Mouse (Mus musculus): Measurements from ENCODE around the gene Pde4d. TPM values are rescaled to one million over a fixed set of nuclear protein-coding genes. Genes with fewer than 3 reads are reported as not detected.

Gene Pde4d
- polyA plus RNA-seq, 1 experiment from 2014 or later: 12.9 TPM

DNA sequence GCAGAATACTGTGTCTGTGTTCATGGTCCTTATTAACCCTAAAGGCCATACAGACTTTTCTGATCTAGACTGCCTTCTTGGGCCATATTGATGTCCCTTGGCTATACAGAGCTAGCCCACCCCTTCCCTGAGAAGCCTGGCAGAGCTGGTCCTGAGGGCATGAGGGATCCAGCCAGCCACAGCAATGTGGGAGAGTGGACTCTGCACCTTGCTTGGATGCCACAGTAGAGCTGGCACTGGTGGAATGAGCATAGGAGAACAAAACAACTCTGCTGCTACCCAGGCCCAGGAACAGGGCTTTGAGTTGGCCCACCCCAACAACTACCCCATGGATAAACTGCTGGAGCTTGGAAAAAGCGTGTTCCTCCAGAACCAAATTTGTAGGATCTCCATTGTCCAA lies 503.2 kb downstream of the Pde4d start:
- Histone ChIP-seq H3K36me3 (ENCODE audit: control insufficient read depth, insufficient read depth) (no peaks in the 10 kb centered on the region), H3K9me3 (replicated peaks; ENCODE audit: control insufficient read depth, low read length) (no peaks in the 10 kb centered on the region), H3K27me3 (ENCODE audit: control insufficient read depth, insufficient read depth, low read depth, low read length) (no peaks in the 10 kb centered on the region), H3K4me1 (ENCODE audit: control insufficient read depth, low read depth, low read length) (no peaks in the 10 kb centered on the region), H3K4me2 (ENCODE audit: low read depth, low read length) (no peak overlapping the region), H3K4me3 (ENCODE audit: low read depth, low read length) (no peak overlapping the region), H3K9ac (ENCODE audit: low read depth, low read length) (no peak overlapping the region), H3K27ac (ENCODE audit: low read length) (no peak overlapping the region)
- no peak for ATAC-seq (ENCODE audit: low read depth)
- WGBS (ENCODE audit: insufficient replicate concordance): 64% methylated on average over 1 of the region's 1 CpGs

DNA sequence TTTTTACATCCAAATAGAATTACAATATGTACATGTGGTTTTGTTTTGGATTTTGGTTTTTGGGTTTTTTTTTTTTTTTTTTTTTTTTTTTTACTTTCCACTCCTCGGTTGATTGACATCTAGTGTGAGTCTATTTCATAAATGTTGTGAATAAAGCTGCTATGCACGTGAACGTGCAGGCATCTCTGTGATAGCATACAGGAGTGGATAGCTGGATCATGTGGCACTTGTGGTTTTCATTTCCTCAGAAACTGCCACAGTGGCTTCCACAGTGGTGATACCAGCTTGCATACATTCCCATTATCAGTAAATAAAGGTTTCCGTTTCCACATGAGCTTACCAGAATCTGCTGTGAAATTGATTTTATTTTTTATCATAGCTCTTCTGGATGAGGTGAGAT lies 506.3 kb downstream of the Pde4d start:
- Histone ChIP-seq H3K36me3 (ENCODE audit: control insufficient read depth, insufficient read depth) (no peaks in the 10 kb centered on the region), H3K4me2 (ENCODE audit: low read depth, low read length) (no peak overlapping the region), H3K27me3 (ENCODE audit: control insufficient read depth, insufficient read depth, low read depth, low read length) (no peaks in the 10 kb centered on the region), H3K4me1 (ENCODE audit: control insufficient read depth, low read depth, low read length) (no peaks in the 10 kb centered on the region), H3K4me3 (ENCODE audit: low read depth, low read length) (no peak overlapping the region), H3K27ac (ENCODE audit: low read length) (no peak overlapping the region), H3K9me3 (replicated peaks; ENCODE audit: control insufficient read depth, low read length) (no peaks in the 10 kb centered on the region), H3K9ac (ENCODE audit: low read depth, low read length) (no peak overlapping the region)
- no peak for ATAC-seq (ENCODE audit: low read depth)
- WGBS (ENCODE audit: insufficient replicate concordance): 25% methylated on average over 4 of the region's 4 CpGs

DNA sequence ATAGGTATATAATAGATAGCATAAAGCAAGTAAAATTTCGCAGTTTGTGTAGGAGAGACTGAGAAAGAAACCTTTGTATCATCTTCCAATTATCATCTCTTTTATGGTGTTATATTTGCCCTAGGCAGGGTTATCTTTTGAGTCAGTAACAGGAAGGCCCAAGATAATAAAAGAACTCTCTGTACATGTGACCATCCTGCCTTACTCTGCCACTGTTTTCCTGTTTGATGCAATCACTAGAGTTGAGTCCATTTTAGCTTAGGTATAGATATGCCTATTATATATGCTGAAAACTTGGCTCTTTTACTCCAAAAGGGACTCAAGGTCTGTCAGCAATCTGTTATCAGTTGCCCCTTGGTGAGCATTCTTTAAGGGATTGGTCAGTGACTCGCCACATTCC lies 514.3 kb downstream of the Pde4d start:
- no peak for ATAC-seq (ENCODE audit: low read depth)
- Histone ChIP-seq H3K9ac (ENCODE audit: low read depth, low read length) (no peak overlapping the region), H3K4me2 (ENCODE audit: low read depth, low read length) (no peak overlapping the region), H3K4me3 (ENCODE audit: low read depth, low read length) (no peak overlapping the region), H3K9me3 (replicated peaks; ENCODE audit: control insufficient read depth, low read length) (no peaks in the 10 kb centered on the region), H3K36me3 (ENCODE audit: control insufficient read depth, insufficient read depth) (no peaks in the 10 kb centered on the region), H3K4me1 (ENCODE audit: control insufficient read depth, low read depth, low read length) (no peaks in the 10 kb centered on the region), H3K27me3 (ENCODE audit: control insufficient read depth, insufficient read depth, low read depth, low read length) (no peaks in the 10 kb centered on the region), H3K27ac (ENCODE audit: low read length) (no peak overlapping the region)
- WGBS (ENCODE audit: insufficient replicate concordance): 41% methylated on average over 2 of the region's 2 CpGs

- WGBS (ENCODE audit: insufficient replicate concordance): 69% methylated on average over 1 of the region's 1 CpGs
- Histone ChIP-seq H3K9me3 (replicated peaks; ENCODE audit: control insufficient read depth, low read length) (no peaks in the 10 kb centered on the region), H3K4me1 (ENCODE audit: control insufficient read depth, low read depth, low read length) (no peaks in the 10 kb centered on the region), H3K27me3 (ENCODE audit: control insufficient read depth, insufficient read depth, low read depth, low read length) (no peaks in the 10 kb centered on the region), H3K9ac (ENCODE audit: low read depth, low read length) (no peak overlapping the region), H3K4me2 (ENCODE audit: low read depth, low read length) (no peak overlapping the region), H3K36me3 (ENCODE audit: control insufficient read depth, insufficient read depth) (no peaks in the 10 kb centered on the region), H3K4me3 (ENCODE audit: low read depth, low read length) (no peak overlapping the region), H3K27ac (ENCODE audit: low read length) (no peak overlapping the region)
- no peak for ATAC-seq (ENCODE audit: low read depth)
These were observed 531.4 kb downstream of the Pde4d start for GRCm38 (mm10) chr13:108981144-108981543.

DNA sequence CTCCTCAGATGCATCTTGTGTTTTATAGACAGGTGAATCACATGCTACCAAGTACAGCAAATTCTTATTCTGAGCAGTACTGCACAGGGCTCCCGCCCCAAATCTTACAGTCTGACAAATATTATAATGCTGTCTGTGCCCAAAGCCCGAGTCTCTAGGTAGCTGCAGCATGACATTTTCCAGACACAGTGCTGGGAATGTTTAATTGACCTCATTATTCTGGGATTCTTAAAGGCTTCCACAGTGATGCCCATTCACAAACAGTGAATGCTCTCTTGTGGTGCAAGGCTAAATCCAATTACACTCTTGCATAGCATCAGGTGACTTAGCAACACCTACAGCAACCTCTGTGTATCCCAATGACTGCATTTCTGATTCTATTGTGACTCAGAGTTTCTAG lies 549.0 kb downstream of the Pde4d start:
- Histone ChIP-seq H3K4me2 (ENCODE audit: low read depth, low read length) (no peak overlapping the region), H3K27me3 (ENCODE audit: control insufficient read depth, insufficient read depth, low read depth, low read length) (no peaks in the 10 kb centered on the region), H3K9ac (ENCODE audit: low read depth, low read length) (no peak overlapping the region), H3K4me1 (ENCODE audit: control insufficient read depth, low read depth, low read length) (no peaks in the 10 kb centered on the region), H3K9me3 (replicated peaks; ENCODE audit: control insufficient read depth, low read length) (no peaks in the 10 kb centered on the region), H3K36me3 (ENCODE audit: control insufficient read depth, insufficient read depth) (no peaks in the 10 kb centered on the region), H3K27ac (ENCODE audit: low read length) (no peak overlapping the region), H3K4me3 (ENCODE audit: low read depth, low read length) (no peak overlapping the region)
- ATAC-seq (ENCODE audit: low read depth): no peak
- WGBS (ENCODE audit: insufficient replicate concordance): 57% methylated on average over 2 of the region's 2 CpGs

DNA sequence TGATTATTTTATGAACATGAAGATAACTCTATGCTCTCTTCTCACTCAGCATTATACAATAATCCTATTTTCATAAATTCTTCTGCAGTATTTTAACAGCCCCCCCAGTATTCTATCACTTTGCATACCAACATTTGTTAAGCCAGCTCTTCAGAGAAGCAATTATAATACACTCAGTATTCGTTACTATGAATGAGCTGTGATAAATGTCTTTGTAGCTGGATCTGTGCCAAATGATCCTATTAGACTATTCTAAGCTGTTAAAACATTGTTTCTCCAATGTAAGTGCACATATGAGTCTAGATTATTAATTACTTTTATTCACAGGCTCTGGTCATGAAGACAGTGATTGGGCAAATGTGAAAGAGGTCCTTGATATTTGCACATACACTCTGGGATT lies 575.0 kb downstream of the Pde4d start:
- Histone ChIP-seq H3K36me3 (ENCODE audit: control insufficient read depth, insufficient read depth) (no peaks in the 10 kb centered on the region), H3K9me3 (replicated peaks; ENCODE audit: control insufficient read depth, low read length) (no peaks in the 10 kb centered on the region), H3K27ac (ENCODE audit: low read length) (no peak overlapping the region), H3K9ac (ENCODE audit: low read depth, low read length) (no peak overlapping the region), H3K4me3 (ENCODE audit: low read depth, low read length) (no peak overlapping the region), H3K27me3 (ENCODE audit: control insufficient read depth, insufficient read depth, low read depth, low read length) (no peaks in the 10 kb centered on the region), H3K4me2 (ENCODE audit: low read depth, low read length) (no peak overlapping the region), H3K4me1 (ENCODE audit: control insufficient read depth, low read depth, low read length) (no peaks in the 10 kb centered on the region)
- no peak for ATAC-seq (ENCODE audit: low read depth)
- 59% methylated on average over 1 of the region's 1 CpGs for WGBS (ENCODE audit: insufficient replicate concordance)

DNA sequence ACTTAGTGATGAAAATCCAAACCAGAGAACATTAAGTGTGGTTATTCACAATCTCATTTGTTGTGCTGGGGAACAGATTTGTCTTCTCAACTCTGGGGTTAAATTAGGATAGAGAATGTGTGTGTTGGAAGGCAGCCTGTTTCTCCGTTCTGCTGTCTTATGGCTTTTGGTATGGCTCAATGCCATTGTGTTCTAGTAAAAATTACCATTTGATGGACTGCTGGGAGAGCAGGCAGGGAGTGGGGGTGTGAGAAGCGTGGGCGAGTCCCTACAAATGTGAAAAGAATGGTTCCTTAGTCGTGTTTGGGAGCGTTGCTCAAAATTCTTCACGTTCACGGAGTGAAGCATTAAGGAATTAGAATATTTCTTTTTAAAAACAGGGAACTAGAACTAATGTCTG lies 597.4 kb downstream of the Pde4d start:
- Histone ChIP-seq H3K36me3 (ENCODE audit: control insufficient read depth, insufficient read depth) (no peaks in the 10 kb centered on the region), H3K4me1 (ENCODE audit: control insufficient read depth, low read depth, low read length) (no peaks in the 10 kb centered on the region), H3K4me3 (ENCODE audit: low read depth, low read length) (no peak overlapping the region), H3K4me2 (ENCODE audit: low read depth, low read length) (no peak overlapping the region), H3K27me3 (ENCODE audit: control insufficient read depth, insufficient read depth, low read depth, low read length) (no peaks in the 10 kb centered on the region), H3K9ac (ENCODE audit: low read depth, low read length) (no peak overlapping the region), H3K27ac (ENCODE audit: low read length) (no peak overlapping the region), H3K9me3 (replicated peaks; ENCODE audit: control insufficient read depth, low read length) (no peaks in the 10 kb centered on the region)
- ATAC-seq (ENCODE audit: low read depth): no peak
- 63% methylated on average over 7 of the region's 7 CpGs for WGBS (ENCODE audit: insufficient replicate concordance)

GRCm38 (mm10) chr13:109052805-109053204 lies 603.1 kb downstream of the Pde4d start:
- WGBS (ENCODE audit: insufficient replicate concordance): 57% methylated on average over 2 of the region's 2 CpGs
- Histone ChIP-seq H3K4me3 (ENCODE audit: low read depth, low read length) (no peak overlapping the region), H3K9ac (ENCODE audit: low read depth, low read length) (no peak overlapping the region), H3K27ac (ENCODE audit: low read length) (no peak overlapping the region), H3K36me3 (ENCODE audit: control insufficient read depth, insufficient read depth) (no peaks in the 10 kb centered on the region), H3K4me1 (ENCODE audit: control insufficient read depth, low read depth, low read length) (no peaks in the 10 kb centered on the region), H3K4me2 (ENCODE audit: low read depth, low read length) (no peak overlapping the region), H3K9me3 (replicated peaks; ENCODE audit: control insufficient read depth, low read length) (no peaks in the 10 kb centered on the region), H3K27me3 (ENCODE audit: control insufficient read depth, insufficient read depth, low read depth, low read length) (no peaks in the 10 kb centered on the region)
- no peak for ATAC-seq (ENCODE audit: low read depth)

DNA sequence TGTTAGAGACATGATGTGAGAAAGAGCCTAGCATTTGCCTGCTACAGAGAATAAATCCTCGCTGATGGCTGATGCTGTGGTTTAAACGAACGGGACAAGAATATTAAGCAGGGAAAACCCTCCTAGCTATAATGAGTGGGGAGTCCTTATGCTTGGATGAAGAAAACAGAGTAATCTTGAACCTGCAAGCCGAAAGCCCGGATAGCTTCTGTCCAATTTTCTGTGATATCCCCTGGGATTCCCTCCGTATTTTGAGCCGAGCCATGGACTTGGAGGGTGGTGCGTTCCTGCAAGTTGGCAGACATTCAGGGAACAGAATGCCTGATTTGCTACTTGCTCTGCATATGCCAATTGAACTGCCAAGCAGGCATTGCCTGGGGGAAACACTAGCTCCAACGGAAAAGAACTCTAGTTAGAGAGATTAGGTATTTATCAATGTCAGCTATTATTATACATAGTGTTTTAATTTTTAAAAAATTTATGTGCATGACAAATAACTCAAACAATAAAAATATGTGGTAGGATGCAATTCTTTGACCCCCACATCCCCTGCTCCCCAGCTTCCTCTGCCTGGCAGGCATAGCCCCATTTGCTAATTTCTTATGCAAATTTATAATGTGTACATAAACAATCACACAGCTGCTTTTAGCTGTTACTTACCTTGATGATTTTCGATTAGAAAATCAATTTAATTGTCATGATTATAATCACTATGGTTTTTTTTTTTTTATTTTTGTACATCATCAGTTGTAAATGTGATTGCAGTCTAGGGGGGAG lies 603.7 kb downstream of the Pde4d start:
- Histone ChIP-seq H3K27me3 (ENCODE audit: control insufficient read depth, insufficient read depth, low read depth, low read length) (no peaks in the 10 kb centered on the region), H3K4me3 (ENCODE audit: low read depth, low read length) (no peak overlapping the region), H3K4me2 (ENCODE audit: low read depth, low read length) (no peak overlapping the region), H3K9ac (ENCODE audit: low read depth, low read length) (no peak overlapping the region), H3K36me3 (ENCODE audit: control insufficient read depth, insufficient read depth) (no peaks in the 10 kb centered on the region), H3K4me1 (ENCODE audit: control insufficient read depth, low read depth, low read length) (no peaks in the 10 kb centered on the region), H3K9me3 (replicated peaks; ENCODE audit: control insufficient read depth, low read length) (no peaks in the 10 kb centered on the region), H3K27ac (ENCODE audit: low read length) (no peak overlapping the region)
- 58% methylated on average over 10 of the region's 10 CpGs for WGBS (ENCODE audit: insufficient replicate concordance)
- no peak for ATAC-seq (ENCODE audit: low read depth)
